8 mouse cellular contexts compared by ENCODE assay signal in the genomic region with DNA sequence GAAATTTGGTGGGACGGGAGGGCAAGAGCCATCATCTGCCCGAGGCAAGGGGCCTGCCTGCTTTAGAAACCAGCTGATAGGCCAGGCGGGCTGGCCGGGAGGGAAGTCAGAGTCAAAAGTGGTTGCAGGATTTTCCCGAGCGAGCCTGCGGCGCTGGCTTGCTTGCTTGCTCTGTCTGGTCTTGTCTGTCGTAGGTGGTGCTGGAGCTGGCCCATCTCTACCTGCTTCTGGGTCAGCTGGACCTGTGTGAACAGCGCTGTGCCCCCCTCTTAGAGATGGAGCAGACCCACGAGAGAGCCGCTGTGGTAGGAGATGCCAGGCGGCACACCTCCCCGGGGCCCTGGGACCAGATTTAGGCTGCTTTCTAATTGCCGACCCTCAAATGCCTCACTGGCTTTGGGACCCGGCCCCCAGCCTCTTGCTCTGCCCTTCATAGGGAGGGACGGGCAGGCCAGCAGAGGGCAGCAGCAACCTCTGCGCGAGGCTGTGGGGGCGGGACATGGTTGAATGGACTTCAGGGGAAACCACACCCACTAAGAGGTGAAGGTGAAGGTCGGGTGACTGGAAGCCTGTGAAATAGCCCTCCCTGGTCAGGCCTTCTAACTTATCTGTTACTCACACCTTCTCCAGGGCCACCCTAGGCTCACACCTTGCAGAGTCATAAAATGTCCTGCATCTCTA. TPM values are rescaled to one million over a fixed set of nuclear protein-coding genes. Genes with fewer than 3 reads are reported as not detected.
DNase-seq lines count a peak whose midpoint lies in the region; ATAC-seq and TF ChIP-seq lines count a peak whose summit lies in the region.

No protein-coding gene starts in this region.

- peak overlapping the region; percentile 39 for H3K9ac ChIP-seq in embryonic facial prominence, embryonic 11.5 days (replicated peaks; ENCODE audit: low read length)
- H3K9ac ChIP-seq in heart, embryonic 15.5 days, result peak overlapping the region; percentile 38; the same call in 1 of the 2 replicates
- no peak overlapping the region for H3K9ac ChIP-seq in stomach, embryonic 14.5 days (replicated peaks; ENCODE audit: low read depth, low read length)

- 4% methylated on average over 21 of the region's 21 CpGs for WGBS in embryonic facial prominence, embryonic 11.5 days
- 12% methylated on average over 21 of the region's 21 CpGs for WGBS in heart, embryonic 15.5 days
- WGBS in stomach, embryonic 14.5 days, result 17% methylated on average over 21 of the region's 21 CpGs

- peak; percentile 80 for DNase-seq in embryonic facial prominence, embryonic 11.5 days (ENCODE audit: low spot score)
- peak; percentile 87 for DNase-seq in kidney, postnatal 10 days

- H3K4me1 ChIP-seq in embryonic facial prominence, embryonic 11.5 days (ENCODE audit: control insufficient read depth, insufficient read depth, low read length), result peaks cover 4% of the 10 kb centered on the region; the same call in 1 of the 2 replicates
- H3K4me1 ChIP-seq in heart, embryonic 15.5 days (replicated peaks), result peaks cover 19% of the 10 kb centered on the region
- peaks cover 62% of the 10 kb centered on the region for H3K4me1 ChIP-seq in megakaryocyte, embryonic 14.5 days
- H3K4me1 ChIP-seq in stomach, embryonic 14.5 days (ENCODE audit: control insufficient read depth, insufficient read depth, low read length), result 0 out of 2 replicates have a peak, but pooled peaks cover 6% of the 10 kb centered on the region

- no peak overlapping the region for H3ac ChIP-seq in C2C12 (ENCODE audit: control insufficient read depth, insufficient read length, low read depth)

- H3K4me2 ChIP-seq in embryonic facial prominence, embryonic 11.5 days (ENCODE audit: low read depth, low read length), result peak overlapping the region; percentile 30
- H3K4me2 ChIP-seq in heart, embryonic 15.5 days, result peak overlapping the region; percentile 60
- H3K4me2 ChIP-seq in stomach, embryonic 14.5 days (replicated peaks; ENCODE audit: low read depth, low read length), result no peak overlapping the region; the same call in 1 of the 2 replicates

- no peaks in the 10 kb centered on the region for H3K36me3 ChIP-seq in C2C12 (ENCODE audit: control insufficient read depth, insufficient read depth)
- no peaks in the 10 kb centered on the region for H3K36me3 ChIP-seq in embryonic facial prominence, embryonic 11.5 days (replicated peaks; ENCODE audit: control insufficient read depth, insufficient read depth, low read depth, low read length)
- H3K36me3 ChIP-seq in heart, embryonic 15.5 days, result no peaks in the 10 kb centered on the region
- H3K36me3 ChIP-seq in megakaryocyte, embryonic 14.5 days (replicated peaks; ENCODE audit: low read length), result peaks cover 6% of the 10 kb centered on the region
- no peaks in the 10 kb centered on the region for H3K36me3 ChIP-seq in stomach, embryonic 14.5 days (ENCODE audit: control insufficient read depth, insufficient read depth, low read length)

- no peaks in the 10 kb centered on the region for H3K79me2 ChIP-seq in C2C12 (ENCODE audit: control insufficient read depth, insufficient read depth)

- peak; percentile 84 for ATAC-seq in activated CD4-positive, CD25-positive, alpha-beta regulatory T cell, adult 4 months
- peak; percentile 49; the same call in 1 of the 2 replicates for ATAC-seq in embryonic facial prominence, embryonic 11.5 days (replicated peaks; ENCODE audit: insufficient number of reproducible peaks, low FRiP score, low TSS enrichment, low read depth)
- peak; percentile 67 for ATAC-seq in heart, embryonic 15.5 days (replicated peaks; ENCODE audit: insufficient number of reproducible peaks, insufficient read depth, low FRiP score, low read depth)
- ATAC-seq in stomach, embryonic 14.5 days (ENCODE audit: insufficient number of reproducible peaks, insufficient read depth, low FRiP score, low read depth), result peak; percentile 60; the same call in 1 of the 2 replicates
- ATAC-seq in erythroid progenitor cell, adult 5-6 weeks (replicated peaks; ENCODE audit: low FRiP score, poor library complexity, severe bottlenecking), result no peak

- no peaks in the 10 kb centered on the region for H3K27me3 ChIP-seq in C2C12 (ENCODE audit: control insufficient read depth, insufficient read depth, insufficient read length)
- no peaks in the 10 kb centered on the region for H3K27me3 ChIP-seq in embryonic facial prominence, embryonic 11.5 days (ENCODE audit: control insufficient read depth, insufficient read depth, low read length)
- H3K27me3 ChIP-seq in heart, embryonic 15.5 days, result no peaks in the 10 kb centered on the region
- peaks cover 15% of the 10 kb centered on the region for H3K27me3 ChIP-seq in megakaryocyte, embryonic 14.5 days (replicated peaks)
- no peaks in the 10 kb centered on the region for H3K27me3 ChIP-seq in stomach, embryonic 14.5 days (ENCODE audit: control insufficient read depth, insufficient read depth, low read length)

- H3K79me3 ChIP-seq in C2C12 (ENCODE audit: low read depth), result no peaks in the 10 kb centered on the region

- no peak overlapping the region for H3K4me3 ChIP-seq in C2C12 (ENCODE audit: insufficient read depth, poor library complexity, severe bottlenecking)
- 0 out of 2 replicates have a peak overlapping the region, but pooled peaks have one; percentile 5 for H3K4me3 ChIP-seq in embryonic facial prominence, embryonic 11.5 days (ENCODE audit: low read depth, low read length)
- peak overlapping the region; percentile 33 for H3K4me3 ChIP-seq in heart, embryonic 15.5 days
- peak overlapping the region; percentile 44 for H3K4me3 ChIP-seq in megakaryocyte, embryonic 14.5 days (replicated peaks)
- no peak overlapping the region for H3K4me3 ChIP-seq in stomach, embryonic 14.5 days (ENCODE audit: low read depth, low read length)

- H3K27ac ChIP-seq in embryonic facial prominence, embryonic 11.5 days (replicated peaks; ENCODE audit: low read depth, low read length), result no peak overlapping the region
- peak overlapping the region; percentile 49 for H3K27ac ChIP-seq in heart, embryonic 15.5 days
- H3K27ac ChIP-seq in stomach, embryonic 14.5 days (ENCODE audit: low read length), result no peak overlapping the region

- TF ChIP-seq CTCF in C2C12 (IDR thresholded peaks at IDR 0.05; ENCODE audit: control insufficient read depth, insufficient read depth, insufficient read length), result peak; percentile 87

- H3K9me3 ChIP-seq in embryonic facial prominence, embryonic 11.5 days (replicated peaks; ENCODE audit: control insufficient read depth, low read length), result no peaks in the 10 kb centered on the region
- H3K9me3 ChIP-seq in heart, embryonic 15.5 days (replicated peaks), result no peaks in the 10 kb centered on the region
- no peaks in the 10 kb centered on the region for H3K9me3 ChIP-seq in megakaryocyte, embryonic 14.5 days
- H3K9me3 ChIP-seq in stomach, embryonic 14.5 days (ENCODE audit: control insufficient read depth, low read depth, low read length), result no peaks in the 10 kb centered on the region

TF ChIP-seq in C2C12, 6 proteins besides CTCF, POLR2A, EP300 and RAD21:
- no peak for TF ChIP-seq USF1 (IDR thresholded peaks at IDR 0.05; ENCODE audit: low read depth)
- TF ChIP-seq FOSL1 (IDR thresholded peaks at IDR 0.05; ENCODE audit: insufficient read depth, low read length, poor library complexity, severe bottlenecking), result no peak
- no peak for TF ChIP-seq MYOG (IDR thresholded peaks at IDR 0.05; ENCODE audit: control insufficient read depth, extremely low read depth, insufficient read length)
- TF ChIP-seq MYOD1 (IDR thresholded peaks at IDR 0.05; ENCODE audit: control insufficient read depth, insufficient read length, low read depth), result no peak
- TF ChIP-seq MAX (IDR thresholded peaks at IDR 0.05), result no peak
- TF ChIP-seq CEBPB (IDR thresholded peaks at IDR 0.05; ENCODE audit: low read depth), result no peak

RNA-seq across cellular contexts. Expression of a gene that starts 21.3 kb away (rescaled TPM):
- 21.2 TPM for polyA plus RNA-seq in C2C12 (2012; fragmentation: generic; extraction: Trizol)
- polyA plus RNA-seq in activated CD4-positive, CD25-positive, alpha-beta regulatory T cell, adult 4 months (2017; shearing (Covaris generic)), result 10 to 100 TPM; 29.0 to 41.9 TPM
- 1.5 and 2.1 TPM in 2 replicates for polyA plus RNA-seq in embryonic facial prominence, embryonic 11.5 days (2014; fragmentation: Nextera tagmentation; extraction: Ambion mirVana)
- polyA plus RNA-seq in heart, embryonic 15.5 days (2015; fragmentation: Nextera tagmentation; extraction: Ambion mirVana), result 6.9 and 8.2 TPM in 2 replicates
- polyA plus RNA-seq in megakaryocyte, embryonic 14.5 days (2012; ENCODE audit: insufficient read depth, low replicate concordance), result 10.6 and 25.7 TPM in 2 replicates
- polyA plus RNA-seq in stomach, embryonic 14.5 days (2014; fragmentation: Nextera tagmentation; extraction: Ambion mirVana), result 2.5 and 3.2 TPM in 2 replicates
- total RNA-seq in erythroid progenitor cell, adult 5-6 weeks (2015; ENCODE audit: low replicate concordance), result 2.1 and 2.2 TPM in 2 replicates
- total RNA-seq in erythroid progenitor cell, adult 5-6 weeks (2017; ENCODE audit: low replicate concordance), result 1.4 and 3.0 TPM in 2 replicates

RNA-seq across cellular contexts. Expression of a gene that starts 25.7 kb away (rescaled TPM):
- polyA plus RNA-seq in C2C12 (2012; fragmentation: generic; extraction: Trizol), result 0.06 TPM
- polyA plus RNA-seq in activated CD4-positive, CD25-positive, alpha-beta regulatory T cell, adult 4 months (2017; shearing (Covaris generic)), result not detected
- polyA plus RNA-seq in embryonic facial prominence, embryonic 11.5 days (2014; fragmentation: Nextera tagmentation; extraction: Ambion mirVana), result 0.10 and 0.33 TPM in 2 replicates
- polyA plus RNA-seq in heart, embryonic 15.5 days (2015; fragmentation: Nextera tagmentation; extraction: Ambion mirVana), result 0.08 and 0.29 TPM in 2 replicates
- 0.26 TPM in 1 of 2 replicates, not detected in the other for polyA plus RNA-seq in megakaryocyte, embryonic 14.5 days (2012; ENCODE audit: insufficient read depth, low replicate concordance)
- 0.09 TPM in 1 of 2 replicates, not detected in the other for polyA plus RNA-seq in stomach, embryonic 14.5 days (2014; fragmentation: Nextera tagmentation; extraction: Ambion mirVana)
- 2.1 TPM in 1 of 2 replicates, not detected in the other for total RNA-seq in erythroid progenitor cell, adult 5-6 weeks (2015; ENCODE audit: low replicate concordance)
- 1.5 TPM in 1 of 2 replicates, not detected in the other for total RNA-seq in erythroid progenitor cell, adult 5-6 weeks (2017; ENCODE audit: low replicate concordance)

RNA-seq across cellular contexts. Expression of a gene that starts 25.8 kb away (rescaled TPM):
- polyA plus RNA-seq in C2C12 (2012; fragmentation: generic; extraction: Trizol), result 11.0 TPM
- 1 to 10 TPM; 3.9 to 4.6 TPM for polyA plus RNA-seq in activated CD4-positive, CD25-positive, alpha-beta regulatory T cell, adult 4 months (2017; shearing (Covaris generic))
- polyA plus RNA-seq in embryonic facial prominence, embryonic 11.5 days (2014; fragmentation: Nextera tagmentation; extraction: Ambion mirVana), result 18.3 and 20.1 TPM in 2 replicates
- polyA plus RNA-seq in heart, embryonic 15.5 days (2015; fragmentation: Nextera tagmentation; extraction: Ambion mirVana), result 16.6 and 24.3 TPM in 2 replicates
- polyA plus RNA-seq in megakaryocyte, embryonic 14.5 days (2012; ENCODE audit: insufficient read depth, low replicate concordance), result 11.6 and 11.7 TPM in 2 replicates
- polyA plus RNA-seq in stomach, embryonic 14.5 days (2014; fragmentation: Nextera tagmentation; extraction: Ambion mirVana), result 20.9 and 29.5 TPM in 2 replicates
- 2.5 and 4.2 TPM in 2 replicates for total RNA-seq in erythroid progenitor cell, adult 5-6 weeks (2015; ENCODE audit: low replicate concordance)
- total RNA-seq in erythroid progenitor cell, adult 5-6 weeks (2017; ENCODE audit: low replicate concordance), result 0.90 and 2.3 TPM in 2 replicates

Comparison
In these comparisons a context has a peak if more than half of its experiments do, and no peak if none do; other contexts are left out.
1. H3K4me3 ChIP-seq: peak in embryonic facial prominence, embryonic 11.5 days (single experiment), heart, embryonic 15.5 days (single experiment) and megakaryocyte, embryonic 14.5 days (single experiment); none in C2C12 (single experiment) and stomach, embryonic 14.5 days (single experiment).